Mouse (Mus musculus): ENCODE measurements at regions not wholly inside any gene's neighbourhood (a gene's known extent, or its start where the extent isn't known, plus 50 kb on each side); places are given as distances from the start of the nearest gene placed in this dataset.

DNA sequence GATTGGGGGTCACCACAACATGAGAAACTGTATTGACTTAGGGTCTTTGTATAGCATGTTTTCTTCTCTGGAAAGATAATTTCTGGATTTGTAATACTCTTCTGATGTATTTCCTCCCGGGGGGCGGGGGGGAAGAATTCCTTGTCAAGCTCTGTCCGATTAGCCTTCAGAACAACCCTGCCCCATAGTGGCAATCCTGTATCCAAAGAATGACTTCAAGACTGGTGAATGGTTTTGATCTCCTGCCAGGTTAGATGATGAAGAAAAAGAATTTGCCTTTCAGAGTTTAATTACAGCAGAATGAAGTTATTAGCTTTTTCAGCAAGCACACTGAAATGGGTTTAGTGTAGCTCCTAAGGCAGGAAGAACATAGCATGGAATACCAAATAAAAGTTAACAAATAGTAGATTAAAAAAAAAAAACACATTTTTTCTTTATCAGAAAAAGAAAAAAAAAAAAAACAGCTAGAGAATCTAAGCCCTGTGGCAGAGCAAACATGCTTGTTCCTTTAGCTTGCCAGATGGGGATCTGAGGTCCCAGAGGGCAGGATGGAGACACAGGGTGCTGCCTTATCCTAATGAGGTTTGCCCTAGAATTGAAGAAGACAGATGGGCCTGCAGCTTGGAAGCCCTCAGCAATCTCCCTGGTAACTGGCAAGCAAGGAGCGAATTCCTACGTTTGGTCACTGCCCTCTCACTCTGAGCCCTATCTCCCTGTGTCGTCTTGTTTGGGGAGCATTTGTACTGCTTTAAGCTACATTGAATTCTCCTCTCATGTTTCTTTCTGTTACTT, 280.9 kb upstream of the Gm9972 start:
- DNase-seq (ENCODE audit: low spot score): no peak

DNA sequence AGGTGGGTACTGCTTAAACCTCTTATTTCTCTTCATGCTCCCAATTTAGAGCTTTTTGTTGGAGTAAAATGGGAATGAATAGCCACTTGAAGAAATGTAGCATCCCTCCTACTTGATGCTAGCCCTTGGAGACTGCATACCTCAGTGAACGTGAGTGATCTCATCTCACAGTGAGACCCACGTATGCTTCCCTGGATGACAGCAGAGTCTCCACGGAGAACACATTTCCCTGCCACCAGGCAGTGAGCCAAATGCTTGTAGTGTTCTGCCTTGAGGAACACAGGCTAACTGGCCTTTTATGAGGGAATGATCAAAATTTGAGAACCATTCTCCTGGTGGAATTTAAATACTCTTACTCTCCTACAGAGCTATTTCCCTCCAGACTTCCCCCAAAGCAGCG, 280.1 kb upstream of the Gm9972 start:
- no peak for DNase-seq (ENCODE audit: low spot score)

DNA sequence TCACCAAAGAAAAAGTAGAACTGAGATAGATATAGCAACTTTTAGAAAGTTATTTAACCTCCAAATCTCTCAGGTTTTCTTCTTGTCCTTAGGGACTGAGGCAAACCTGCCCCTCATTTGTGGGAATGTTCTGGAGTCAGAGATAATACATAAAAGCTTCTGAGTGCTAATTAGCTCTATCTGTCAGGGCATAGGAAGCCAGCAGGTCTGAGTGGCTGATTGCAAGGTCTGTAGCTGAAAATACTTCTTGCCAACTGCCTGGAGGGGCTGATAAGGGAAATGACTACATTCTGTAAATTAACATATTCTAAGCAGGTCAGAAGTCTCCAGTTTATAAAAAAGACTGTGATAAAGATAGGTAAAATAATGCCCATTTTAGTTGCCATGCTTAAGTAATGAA, 270.3 kb upstream of the Gm9972 start:
- no peak for DNase-seq (ENCODE audit: low spot score)

DNA sequence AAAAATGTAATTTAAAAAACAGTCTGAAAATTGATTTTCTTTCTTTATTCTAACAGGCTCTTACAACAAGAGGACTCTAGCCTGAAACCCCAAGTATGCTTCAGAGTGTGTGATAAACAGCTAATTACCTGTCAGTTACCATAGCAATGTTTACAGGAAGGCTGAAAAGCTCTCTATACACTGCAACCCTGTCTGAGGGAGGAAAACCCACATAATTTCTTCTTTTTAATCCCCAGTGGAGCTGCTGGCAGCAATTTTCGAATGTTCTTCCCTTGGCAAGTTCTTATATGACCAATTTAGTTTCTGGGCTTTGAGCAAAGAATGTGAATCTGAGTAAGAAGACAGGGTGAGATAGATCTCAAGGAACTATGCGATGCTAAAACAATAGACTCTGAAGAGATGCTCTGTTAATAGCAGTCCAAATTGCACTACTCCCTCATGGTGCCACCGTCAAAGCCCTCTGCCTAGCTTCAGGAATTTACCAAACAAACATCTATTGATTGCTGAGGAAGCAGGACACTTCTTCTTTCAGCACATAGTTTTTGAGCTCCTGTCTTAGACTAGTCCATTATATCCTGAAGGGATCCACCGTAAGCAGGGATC, 260.4 kb upstream of the Gm9972 start:
- no peak for DNase-seq (ENCODE audit: low spot score)

DNA sequence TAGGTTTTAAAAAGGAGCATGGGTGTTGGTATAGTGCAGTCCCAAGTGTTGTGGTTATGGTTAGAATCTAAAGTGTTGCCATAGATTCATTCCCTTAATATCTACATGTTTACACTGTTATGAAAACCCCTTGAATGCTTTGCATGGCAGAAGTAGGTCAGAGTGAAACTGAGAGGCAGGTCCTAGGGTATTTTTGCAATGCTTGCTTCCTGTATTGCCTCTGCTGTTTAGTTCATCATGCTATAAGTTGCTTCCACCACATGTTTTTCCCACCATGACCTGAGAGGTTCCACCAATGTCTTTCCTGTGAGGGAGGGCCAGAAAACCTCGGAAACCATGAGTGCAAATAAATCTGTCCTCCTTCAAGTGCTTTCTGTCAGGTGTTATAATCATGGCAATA, 224.1 kb upstream of the Gm9972 start:
- DNase-seq (ENCODE audit: low spot score): no peak

DNA sequence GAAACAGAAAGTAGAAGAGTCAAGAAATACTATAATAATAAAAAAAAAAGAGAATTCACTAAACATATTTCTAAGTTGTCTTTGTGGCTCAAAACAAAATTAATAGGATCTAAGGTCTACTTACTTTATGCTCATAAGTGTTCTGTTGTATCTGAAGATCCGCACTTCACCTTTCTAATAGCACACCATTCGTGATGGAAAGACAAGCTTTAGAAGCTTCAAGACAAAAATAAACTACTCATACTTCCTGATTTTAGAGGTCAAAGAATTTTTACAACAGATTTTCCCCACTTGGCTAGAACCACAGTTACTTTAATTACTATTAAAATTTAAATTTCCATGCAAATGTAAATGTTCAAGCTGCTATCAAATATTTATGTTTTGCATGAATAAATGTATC, 219.8 kb upstream of the Gm9972 start:
- no peak for DNase-seq (ENCODE audit: low spot score)

DNA sequence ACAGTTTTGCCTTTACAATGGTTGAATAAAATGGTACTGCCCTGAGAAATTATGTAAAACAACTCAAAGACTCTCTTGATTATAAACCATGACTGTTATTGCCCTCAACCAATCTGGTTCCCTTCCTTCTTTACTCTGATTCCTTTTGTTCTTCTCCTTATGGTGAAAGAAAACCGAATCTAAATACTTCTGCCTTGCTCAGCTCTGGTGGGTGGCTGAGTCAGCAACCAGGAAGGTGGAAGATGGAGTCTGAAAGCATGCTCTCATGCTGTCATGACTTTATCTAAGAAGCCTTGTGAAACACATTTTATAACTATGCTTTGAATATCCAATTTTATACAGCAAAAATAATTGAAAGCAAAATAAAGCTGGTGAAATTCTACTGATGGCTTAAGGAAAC, 212.7 kb upstream of the Gm9972 start:
- DNase-seq (ENCODE audit: low spot score): no peak

DNA sequence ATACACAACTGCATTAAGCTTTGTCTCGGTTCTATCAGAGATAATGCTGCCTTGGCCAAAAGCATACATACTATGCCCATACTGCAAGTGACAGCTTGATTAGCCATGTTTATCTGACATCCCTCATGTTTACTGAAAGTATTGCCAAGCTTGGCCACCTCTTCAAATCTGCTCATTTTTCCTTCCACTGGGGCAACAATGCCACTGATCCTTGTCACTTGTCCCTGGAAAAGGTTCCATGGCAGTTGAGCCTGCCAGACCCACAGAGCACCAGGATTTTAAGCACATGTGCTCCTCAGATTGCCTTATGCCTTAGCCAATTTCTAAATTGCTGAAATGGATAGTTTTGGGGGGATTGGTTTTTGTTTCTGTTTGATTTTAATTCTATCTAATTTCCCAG, 189.8 kb upstream of the Gm9972 start:
- no peak for DNase-seq (ENCODE audit: low spot score)

DNA sequence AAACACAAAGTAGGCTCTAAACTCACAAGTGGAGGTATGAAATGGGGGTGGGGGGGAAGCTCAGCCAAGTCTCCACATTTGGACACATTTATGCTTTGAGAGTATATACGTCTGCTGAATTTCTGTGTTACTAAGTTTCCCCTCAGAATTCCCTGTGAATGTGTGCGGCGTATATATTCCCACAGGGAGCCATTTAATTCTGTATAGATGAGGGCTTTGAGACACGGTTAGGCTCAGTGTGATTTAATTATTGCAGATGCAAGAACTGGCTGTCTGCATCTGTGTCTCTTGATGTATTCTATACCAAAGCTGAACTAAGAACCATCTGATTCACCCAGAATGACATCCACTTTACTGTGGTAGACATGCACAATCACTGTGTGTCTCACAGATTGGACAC, 181.1 kb upstream of the Gm9972 start:
- DNase-seq (ENCODE audit: low spot score): no peak

DNA sequence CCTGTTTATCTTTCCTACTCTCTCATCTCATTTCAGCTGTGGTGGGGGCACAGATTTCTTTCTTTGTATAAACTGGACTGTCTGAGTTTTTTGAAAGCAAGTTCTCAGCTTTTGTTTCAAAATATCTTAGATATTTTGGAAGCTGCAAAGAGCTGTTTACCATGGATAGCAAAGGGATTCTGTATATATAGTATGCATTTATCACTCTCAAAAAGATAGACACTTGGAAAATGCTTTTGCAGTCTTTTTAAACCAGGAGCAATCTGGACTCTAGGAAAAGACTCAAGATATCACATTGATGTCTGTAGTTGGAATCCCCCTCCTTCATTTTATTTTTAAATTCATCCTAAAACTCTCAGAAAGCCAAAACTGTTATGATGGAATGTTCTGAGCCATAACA, 177.9 kb upstream of the Gm9972 start:
- DNase-seq (ENCODE audit: low spot score): no peak

DNA sequence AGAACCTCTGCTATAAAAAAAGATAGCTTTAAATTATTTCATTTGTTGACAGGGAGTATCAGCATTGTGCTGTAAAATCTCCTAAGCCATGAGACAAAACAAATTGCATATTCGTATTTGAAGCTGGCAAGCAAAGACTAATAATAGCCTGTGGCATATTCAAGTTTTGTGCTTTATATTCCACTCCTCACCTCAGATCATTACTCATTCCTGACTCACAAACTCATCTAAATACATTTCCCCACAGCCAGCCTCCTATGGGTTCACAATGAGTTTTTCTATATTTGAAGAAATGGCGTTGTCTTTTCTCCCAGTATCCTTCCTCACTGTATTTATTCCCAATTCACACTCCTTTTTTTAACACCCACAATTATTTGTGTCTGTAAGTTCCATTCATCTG, 161.5 kb upstream of the Gm9972 start:
- no peak for DNase-seq (ENCODE audit: low spot score)

DNA sequence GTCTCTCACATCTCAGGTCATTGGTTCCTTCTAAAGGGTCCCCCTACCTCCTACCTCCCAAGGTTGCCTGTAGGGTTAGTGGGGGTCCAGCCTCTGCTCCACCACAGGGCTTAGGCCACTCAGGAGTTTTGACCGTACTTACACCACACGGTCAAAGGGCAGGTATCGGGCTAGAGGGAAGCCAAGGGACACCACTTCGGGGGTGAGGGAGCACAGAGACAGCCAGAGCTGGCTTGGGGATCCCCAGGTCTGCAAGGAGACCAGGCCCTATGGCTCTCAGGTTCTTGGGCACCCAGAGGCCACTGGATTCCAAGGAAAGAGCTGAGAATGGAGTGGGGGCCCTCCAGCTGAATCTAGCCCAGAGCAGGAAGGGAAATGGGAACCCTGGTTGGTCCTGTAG, 135.5 kb upstream of the Gm9972 start:
- no peak for DNase-seq (ENCODE audit: low spot score)

DNA sequence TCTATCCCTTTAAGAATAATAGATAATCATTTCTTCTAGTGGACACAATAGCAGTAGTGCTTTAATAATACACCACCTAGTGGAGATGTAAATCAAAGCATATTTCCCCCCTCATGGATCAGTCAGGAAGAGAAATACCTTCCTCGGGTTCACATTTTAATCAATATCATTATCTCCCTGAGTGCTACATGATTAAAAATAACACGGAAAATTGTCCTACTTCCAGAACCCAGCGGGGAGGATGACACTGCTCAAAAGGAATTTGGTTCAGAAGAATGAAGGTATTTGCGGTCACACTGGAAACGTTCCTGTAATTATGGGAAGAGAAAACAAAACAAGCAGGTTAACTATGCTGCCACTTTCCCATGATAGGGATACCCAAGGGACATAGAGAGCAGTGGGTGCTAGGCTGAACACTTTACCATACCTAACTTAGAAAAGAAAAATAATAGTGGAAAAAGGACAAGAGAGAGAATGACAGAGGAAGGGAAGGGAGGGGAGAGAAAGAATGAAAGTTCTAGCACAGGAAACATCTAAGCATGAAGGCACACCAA, 132.0 kb upstream of the Gm9972 start:
- DNase-seq (ENCODE audit: low spot score): no peak

DNA sequence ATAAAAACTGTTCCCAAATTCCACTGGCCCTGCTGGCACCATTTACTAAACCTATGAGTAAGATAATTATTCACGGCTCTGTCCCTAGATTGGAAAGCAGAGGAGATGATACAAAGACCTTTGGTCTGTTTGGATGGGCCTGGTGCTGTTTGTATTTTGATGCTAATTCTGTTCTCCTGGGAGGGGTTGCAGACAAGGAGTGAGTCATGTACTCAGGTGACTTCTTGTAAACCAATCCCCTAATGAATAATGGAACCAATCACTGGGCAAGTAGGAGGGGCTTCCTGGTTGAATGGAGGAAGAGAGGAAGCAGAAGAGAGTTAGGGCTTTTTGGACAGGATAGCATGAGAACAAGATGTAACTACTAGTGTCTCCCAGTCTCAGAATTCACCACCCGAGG, 130.0 kb upstream of the Gm9972 start:
- DNase-seq (ENCODE audit: low spot score): no peak

DNA sequence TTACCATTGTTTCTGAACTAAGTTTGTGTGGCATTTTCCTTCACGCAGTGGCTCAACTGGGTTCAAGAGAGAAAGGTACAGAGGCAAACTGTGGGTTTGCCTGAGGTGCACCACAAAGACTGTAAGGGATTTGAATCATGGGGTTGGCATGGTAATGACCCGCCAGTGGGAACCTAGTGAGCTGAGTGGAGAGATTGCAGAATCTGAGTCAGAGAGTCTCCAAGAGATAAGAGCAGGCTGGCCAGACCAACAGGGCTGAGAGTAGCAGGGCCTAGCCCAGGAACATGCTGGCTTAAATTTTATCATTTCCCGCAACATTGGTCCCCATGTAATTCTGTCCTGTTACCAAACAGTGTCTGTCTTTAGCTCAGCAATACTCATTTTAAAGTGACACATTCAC, 129.5 kb upstream of the Gm9972 start:
- no peak for DNase-seq (ENCODE audit: low spot score)

DNA sequence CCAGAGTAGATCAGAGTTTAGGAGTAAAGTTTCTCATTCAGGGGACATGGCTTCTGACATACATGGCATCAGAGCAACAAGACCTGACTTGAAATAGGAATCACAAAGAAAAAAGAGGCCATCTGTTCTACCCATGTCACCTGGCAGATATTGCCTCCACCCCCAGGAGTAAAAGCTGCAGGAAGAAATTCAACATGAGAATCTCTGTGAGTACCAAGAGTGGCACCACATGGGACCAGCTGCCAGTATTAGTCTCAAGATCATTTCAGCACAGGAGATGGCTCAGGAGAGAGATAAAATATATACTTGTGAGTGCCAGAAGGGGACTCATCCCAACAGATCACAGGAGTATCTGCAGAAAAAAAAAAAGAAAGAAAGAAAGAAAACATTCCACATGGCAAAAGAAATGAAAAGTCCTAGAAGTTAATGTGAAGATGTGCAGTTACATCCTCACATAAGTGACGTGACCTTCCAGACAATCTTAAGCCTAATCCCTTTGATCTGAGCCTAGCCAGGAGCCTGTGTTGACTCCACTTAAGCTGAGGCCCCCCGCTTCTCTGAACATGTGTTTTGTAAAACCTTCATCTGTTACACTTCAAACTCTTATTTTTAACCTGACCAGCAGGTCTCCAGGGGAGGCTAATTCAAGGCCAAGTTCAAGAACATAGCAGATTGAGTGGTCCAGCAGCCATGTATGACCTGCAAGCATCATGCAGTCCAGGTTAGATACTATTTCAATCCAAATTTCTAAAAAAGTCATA, 118.9 kb upstream of the Gm9972 start:
- no peak for DNase-seq (ENCODE audit: low spot score)

DNA sequence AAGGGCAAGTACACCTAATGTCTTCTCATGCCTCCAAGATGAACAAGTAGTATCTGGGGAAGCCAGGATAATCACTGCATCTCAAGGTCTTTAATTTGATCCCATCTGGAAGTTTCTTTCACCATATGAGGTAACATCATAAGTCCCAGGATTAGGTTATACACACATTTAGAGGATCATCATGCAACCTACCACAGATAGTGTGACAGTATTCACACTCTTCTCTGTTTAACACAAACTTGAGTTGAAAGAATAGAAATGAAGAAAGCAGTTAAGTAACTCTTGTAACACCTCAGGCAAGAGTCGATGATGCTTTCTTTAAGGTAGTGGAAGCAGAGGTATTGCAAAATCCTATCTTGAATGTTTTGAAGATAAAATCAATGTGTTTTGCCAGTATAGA, 116.3 kb upstream of the Gm9972 start:
- DNase-seq (ENCODE audit: low spot score): no peak

DNA sequence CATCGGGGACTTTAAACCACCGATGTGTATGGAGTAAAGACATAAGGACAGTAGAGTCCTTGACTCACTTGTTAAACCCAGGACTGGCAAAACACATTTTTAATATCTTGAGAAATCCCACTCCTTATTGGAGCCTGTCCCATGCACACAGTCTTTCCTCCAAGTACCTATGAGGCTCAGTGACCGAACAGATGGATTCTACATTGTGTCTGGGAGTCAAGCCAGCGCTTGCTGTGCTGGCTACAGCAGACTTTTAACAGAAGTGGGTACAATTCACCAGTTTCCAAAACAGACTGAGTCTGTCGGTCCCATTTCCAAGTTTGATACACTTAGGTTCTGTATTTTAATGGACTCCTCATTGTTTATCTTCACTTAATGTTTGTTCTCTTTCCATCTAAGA, 108.4 kb upstream of the Gm9972 start:
- DNase-seq (ENCODE audit: low spot score): no peak

DNA sequence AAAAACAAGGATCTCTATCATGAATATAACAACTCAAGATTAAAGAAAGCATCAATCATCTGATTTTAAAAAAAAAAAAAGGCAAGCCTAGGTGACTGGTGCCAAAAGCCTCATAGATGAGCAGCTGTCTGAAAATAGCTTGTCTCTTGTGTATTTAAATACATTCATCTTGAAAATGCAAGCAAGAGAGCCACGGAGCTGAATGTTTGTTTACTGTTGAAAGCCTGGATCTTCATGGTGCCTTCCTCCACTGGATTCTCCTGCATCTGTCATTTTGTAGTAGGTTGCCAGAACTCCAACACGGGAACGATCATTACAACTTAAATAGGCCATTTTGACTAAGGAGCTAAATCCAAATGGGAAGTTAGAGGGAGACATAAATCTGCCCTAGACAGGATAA, 106.6 kb upstream of the Gm9972 start:
- DNase-seq (ENCODE audit: low spot score): no peak

DNA sequence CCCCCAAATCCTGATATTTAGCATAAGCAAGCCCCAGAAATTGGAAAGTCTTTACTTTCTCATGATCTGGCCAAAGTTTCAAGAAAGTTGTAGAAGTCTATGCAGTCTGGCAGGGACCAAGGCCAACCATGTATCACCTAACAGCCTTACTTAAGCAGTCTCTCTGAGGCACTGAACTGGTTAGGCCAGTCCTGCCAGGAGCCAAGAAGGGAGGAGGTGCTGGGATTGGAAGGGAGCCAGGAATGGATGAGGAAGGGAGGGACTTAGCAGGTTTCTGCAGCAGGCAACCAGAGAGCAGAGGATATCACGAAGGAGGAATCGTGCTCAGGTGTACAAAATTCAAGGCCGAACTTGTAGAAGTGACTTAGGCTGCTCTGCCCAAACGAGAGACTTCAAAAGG, 96.3 kb upstream of the Gm9972 start:
- DNase-seq (ENCODE audit: low spot score): peak; percentile 29

DNA sequence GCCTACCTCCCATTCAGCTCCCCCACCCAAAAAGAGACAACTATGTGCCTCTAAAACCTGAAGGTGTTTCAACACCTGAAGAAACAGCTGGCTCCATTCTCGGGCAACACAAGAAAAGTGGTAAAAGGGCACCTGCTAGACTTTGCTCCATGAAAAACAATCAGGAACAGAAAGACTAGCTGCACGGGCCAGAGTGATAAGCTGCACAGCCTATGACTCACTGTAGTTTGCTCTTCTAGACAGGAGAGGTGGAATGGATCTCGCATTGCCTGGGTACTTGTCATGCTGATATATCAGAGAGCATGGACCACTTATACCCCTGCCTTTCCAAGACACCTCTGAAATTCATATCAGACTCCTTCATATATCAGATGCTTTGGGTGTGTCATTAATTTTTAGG, 94.0 kb upstream of the Gm9972 start:
- no peak for DNase-seq (ENCODE audit: low spot score)

DNA sequence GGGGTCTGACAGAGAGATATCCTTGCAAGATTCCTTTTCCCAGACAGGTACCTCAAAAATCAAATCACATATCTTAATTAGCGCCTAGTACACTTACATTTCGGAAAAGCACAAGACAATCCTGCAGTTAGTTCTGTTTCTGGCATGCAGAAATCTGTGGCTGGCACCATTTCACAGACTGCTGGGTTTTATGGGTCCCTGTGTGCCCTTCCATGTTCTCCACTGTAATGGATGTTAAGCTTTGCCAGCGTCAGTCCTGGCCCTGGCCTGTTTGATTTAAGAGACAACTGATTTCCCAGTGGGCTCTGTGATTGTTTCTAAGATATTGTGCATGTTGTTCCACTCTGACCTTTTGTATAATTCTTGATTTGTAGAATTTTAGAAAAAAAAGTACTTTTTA, 93.3 kb upstream of the Gm9972 start:
- DNase-seq (ENCODE audit: low spot score): no peak

DNA sequence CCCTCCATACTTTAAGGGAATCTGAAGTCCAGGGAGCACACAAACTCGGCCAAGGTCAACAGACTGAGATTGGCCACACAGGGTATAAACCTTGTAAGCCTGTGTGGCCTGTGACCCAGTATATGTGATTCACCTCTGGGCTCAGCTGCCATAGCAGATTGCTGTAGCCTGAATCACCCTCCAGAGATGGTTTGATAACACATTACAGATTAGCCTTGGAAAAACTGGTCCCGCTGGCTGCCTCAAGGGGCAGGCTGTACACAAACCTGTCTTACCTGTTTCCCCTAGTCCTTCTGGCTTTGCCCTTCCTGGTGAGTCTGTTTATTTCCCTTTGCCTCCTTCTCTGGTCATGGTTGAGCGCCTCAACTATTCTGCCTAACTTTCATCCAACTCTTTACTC, 91.0 kb upstream of the Gm9972 start:
- peak; percentile 12 for DNase-seq (ENCODE audit: low spot score)

Data from ovary, postnatal 36 days (tissue).